Mouse (Mus musculus): ENCODE measurements around the gene Bmp2k.

Gene Bmp2k

DNA sequence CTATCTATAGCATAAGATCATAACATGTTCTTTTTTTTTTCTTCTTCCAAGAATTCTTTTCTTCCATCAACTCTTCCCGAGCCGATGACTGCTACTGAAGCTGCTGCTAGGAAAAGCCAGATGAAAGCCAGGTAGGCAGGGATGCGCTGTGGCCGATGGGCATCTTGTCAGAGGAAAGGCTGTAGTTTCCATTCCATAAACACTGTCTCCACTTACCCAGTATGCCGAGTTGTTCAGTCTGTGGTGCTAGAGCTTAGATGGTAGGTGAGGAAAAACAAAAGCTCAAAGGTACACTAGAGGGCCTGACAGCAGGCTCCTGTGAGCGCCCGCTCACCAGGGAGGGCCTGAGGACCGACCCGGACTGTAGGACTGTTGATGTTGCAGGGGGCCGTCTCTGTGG, 57.3 kb downstream of the Bmp2k start:
- DNase-seq (ENCODE audit: low read depth, low spot score), result no peak

DNA sequence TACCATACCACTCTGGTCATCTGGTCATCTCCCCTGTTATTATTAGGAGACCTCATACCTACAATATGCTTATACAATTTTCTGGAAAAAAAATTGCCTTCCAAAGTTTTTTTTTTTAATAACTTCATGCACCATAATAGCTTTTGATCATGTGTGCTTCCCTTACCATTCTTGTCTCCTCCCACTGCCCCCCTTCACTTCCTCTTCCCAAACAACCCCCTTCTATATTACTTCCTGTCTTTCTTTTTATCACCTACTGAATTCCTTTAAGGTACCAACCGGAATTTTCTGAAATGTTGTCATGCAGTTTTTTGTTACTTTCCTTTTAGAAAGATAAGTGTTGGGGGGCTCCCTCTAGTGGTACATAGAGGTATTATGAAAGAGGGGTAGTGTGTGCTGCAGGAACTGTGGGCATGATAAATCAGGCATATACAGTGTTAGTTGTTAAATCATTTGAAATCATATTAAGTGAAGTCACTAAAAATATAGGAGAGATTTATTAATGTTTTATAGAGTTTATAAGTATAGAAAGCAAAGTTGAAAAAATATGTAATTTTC, 58.1 kb downstream of the Bmp2k start:
- peak; percentile 73 for DNase-seq (ENCODE audit: low read depth, low spot score)

DNA sequence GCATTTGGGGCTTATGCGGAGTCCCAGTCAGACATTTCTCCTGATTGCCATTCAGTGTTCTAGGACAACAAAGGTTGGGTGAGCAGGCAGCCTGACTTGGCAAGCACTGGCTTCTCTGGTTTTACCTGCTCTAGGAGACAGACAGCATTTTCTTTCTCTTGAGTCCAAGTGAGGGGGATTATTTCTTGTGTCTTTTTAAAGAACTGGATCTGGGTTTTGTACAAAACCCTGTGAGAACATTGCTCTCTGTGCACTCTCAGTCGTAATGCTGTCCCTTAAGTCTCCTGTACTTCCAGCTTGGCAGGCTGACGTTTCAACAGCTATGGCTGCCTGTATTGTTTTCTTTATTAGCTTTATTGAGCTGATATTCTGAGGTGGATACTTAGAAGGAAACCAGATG, 58.9 kb downstream of the Bmp2k start:
- DNase-seq (ENCODE audit: low read depth, low spot score), result no peak

DNA sequence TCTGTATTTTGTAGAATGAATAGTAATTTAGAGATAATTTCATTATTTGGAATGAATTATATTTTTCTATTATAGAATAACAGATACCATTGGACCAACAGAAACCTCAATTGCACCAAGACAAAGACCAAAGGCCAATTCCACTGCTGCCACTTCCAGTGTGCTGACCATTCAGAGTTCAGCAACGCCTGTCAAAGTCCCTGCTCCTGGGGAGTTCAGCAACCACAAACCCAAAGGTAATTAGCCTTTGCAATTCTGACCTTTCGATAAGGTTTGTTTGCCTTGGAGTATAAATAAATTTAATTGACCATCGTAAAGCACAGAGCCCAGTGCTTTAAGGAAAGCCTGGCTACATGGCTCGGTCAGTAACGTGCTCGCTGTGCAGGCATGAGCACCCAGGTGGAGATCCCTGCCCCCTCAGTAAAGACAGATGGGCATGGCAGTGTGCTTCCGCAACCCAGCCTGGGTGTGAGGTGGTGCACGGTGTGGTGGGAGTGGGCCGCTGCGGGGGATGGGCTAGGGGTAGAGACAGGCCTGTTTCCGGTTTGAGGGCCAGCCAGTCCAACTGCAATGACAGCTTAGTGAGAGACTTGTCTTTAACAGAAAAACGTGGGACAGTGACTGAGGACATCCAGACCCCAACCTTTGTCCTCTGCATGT, 59.4 kb downstream of the Bmp2k start:
- no peak for DNase-seq (ENCODE audit: low read depth, low spot score)

DNA sequence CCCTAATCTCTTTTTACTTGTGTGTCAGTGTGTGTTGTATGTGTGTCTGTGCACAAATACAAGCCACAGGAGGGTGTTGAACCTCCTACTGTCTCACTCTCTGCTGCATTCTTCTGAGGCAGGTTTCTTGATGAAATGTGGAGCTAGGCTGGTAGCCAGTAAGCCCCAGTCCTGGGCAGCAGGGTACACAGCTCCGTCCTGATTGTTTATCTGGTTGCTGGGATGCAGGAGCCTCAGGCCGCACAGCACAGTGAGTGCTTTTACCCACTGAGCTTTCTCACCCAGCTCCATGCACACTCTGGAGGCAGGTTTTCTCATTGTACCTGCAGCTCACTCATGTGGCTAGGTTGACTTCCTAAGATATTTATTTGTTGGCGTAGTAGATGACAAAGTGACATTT, 63.4 kb downstream of the Bmp2k start:
- no peak for DNase-seq (ENCODE audit: low read depth, low spot score)

DNA sequence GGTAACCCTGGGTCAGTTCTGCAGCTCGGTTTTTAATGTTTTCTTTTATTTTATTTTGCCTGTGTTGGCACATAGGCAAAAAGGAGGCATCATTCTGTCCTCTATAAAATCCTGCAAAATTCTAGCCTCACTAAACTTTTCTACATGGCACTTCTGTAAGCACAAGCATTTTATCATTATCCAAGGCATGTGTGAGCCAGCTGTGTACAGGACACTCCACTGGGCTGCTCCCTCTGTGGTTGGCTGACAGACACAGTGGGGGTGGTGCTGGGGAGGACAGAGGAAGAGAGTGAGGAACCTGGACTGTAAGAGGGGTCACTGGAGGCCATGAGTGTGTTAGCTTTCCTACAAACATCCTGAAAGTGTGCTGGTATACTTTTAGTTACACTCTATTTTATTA, 64.6 kb downstream of the Bmp2k start:
- no peak for DNase-seq (ENCODE audit: low read depth, low spot score)

DNA sequence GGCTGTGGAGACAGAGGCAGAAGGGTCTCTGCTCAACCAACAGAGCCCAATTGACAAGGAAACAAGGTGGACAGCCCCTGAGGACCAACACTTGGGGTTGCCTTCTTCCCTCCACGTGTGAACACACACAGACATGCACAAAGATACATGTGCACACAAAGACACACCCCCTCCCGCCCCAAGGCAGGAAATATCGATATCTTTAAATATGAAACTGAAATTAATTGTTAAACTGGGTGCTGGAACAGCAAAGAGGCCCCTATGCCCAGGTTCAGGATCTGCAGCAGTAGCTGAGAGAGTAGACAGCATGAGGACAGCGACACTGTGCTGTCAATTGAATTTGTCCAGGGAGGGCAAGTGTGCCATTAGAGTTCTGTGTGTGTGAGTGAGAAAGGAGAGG, 68.3 kb downstream of the Bmp2k start:
- no peak for DNase-seq (ENCODE audit: low read depth, low spot score)

DNA sequence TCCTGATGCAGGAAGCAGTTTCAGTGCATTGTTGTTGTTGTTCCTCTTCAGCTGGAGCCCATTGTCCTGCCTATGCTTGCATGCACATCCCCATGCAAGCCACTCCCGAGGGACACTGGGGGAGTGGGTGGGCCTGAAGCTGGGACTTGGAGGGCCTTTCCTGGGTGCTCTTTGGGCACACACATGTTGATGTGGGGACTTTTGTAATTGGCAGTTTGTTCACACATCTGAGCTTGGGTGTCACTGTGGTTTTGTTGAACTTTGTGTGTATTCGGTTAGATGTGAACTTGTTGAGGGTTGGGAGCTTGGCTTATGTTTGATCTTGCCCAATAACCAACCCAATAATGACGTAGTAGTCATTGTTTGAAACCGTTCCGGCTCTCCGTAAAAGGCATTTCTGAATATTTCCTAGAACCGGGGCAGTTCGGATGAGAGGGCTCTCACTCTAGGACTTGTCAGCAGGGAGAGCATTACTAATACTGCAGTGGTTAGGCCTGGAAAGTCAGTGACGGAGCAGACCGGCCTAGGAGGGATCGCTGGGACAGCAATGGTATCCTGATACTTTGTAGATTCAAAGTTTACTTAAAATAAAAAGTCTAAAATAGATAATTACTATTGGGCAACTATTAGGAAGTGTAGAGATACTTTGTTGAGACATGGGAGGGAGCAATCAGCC, 78.1 kb downstream of the Bmp2k start:
- DNase-seq (ENCODE audit: low read depth, low spot score), result no peak

DNA sequence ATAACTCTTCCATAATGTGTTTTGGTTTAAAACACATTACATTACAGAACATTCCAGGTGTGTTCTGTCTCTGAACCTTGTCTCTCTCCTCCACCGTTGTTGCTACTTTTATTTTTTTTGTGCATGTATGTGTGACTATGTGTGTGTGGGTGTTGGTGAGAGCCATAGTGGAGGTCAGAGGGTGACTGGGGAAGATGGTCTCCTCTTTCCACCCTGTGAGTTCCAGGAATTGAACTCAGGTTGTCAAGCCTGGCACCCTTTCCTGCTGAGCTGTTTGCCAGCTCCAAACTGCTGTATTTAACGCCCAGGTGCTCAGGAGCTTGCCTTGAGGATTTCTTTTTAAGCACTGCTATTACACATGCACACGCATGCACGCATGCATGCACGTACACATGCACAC, 78.7 kb downstream of the Bmp2k start:
- no peak for DNase-seq (ENCODE audit: low read depth, low spot score)

DNA sequence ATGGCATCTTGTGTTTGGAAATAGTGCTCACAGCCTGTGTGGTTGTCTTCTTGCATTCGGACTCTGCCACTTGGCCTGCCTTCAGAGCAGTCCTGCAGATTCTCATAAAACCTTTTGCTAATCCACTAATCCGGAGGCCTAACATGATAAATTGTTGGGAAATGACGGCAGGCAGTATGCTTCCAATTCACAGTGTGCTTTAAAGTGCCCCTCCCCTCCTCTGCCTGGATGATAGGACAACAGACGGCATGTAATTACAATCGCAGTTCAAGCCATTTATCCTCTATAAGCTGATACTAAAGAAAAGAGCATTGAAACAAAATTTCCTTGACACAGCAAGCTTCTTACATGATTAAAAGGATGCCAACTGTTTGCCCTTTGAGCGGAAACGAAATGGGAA, 80.2 kb downstream of the Bmp2k start:
- DNase-seq (ENCODE audit: low read depth, low spot score), result no peak

DNA sequence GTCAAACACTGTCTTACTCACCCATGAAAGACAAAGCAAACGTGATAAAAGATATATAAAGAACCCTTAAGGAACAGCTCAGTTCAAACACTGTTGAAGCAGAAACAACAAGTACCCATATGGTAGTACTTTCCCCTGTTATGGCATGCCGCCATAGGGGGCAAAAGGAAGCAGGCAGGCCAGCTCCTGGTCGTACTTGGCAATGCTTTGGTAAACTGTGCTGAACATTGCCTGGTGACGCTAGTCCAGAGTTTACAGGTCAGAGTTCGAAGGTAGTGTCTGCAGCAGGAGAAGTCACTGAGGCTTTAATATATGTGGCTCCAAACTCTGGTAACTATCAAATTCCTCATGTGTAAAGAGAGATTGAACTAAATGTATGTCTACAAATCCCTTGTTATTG, 81.2 kb downstream of the Bmp2k start:
- DNase-seq (ENCODE audit: low read depth, low spot score), result no peak

DNA sequence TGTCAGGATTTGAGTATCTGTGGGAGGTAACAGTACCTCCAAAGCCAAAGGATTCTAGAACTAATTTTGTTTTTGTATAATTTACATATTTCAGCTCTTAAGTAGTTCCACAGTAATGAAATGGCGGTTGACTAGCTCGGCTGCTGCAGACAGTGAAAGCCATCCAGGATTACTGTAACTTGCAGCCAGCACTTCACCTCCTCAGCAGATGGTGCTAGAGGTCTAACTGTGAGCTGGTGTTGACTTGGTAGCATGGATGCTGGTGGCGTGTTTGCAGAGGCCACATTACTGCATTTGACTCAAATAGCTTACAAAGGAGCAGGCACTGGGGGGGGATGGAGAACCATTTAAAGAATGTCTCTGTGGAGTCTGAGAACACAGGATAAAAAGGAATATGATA, 84.0 kb downstream of the Bmp2k start:
- DNase-seq (ENCODE audit: low read depth, low spot score), result peak; percentile 87

DNA sequence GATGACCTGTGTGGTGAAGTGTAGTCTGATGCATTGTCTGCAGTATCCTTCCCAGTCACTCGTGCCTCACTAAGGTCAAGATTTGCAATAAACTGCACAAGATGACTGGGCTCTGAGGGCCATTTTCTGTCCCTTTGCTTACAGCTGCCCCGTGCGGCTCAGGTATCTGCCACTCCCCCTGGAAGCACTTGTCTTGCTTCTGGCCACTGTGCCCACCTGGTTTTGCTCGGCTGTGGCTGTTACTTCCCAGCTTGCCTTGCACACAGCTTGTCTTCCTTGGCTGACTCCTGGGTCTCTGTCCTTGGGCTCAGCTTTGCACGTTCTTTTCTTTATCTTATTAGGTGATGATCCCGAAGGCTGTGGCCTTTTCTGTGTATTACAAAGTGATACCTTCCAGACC, 86.2 kb downstream of the Bmp2k start:
- DNase-seq (ENCODE audit: low read depth, low spot score), result no peak

DNA sequence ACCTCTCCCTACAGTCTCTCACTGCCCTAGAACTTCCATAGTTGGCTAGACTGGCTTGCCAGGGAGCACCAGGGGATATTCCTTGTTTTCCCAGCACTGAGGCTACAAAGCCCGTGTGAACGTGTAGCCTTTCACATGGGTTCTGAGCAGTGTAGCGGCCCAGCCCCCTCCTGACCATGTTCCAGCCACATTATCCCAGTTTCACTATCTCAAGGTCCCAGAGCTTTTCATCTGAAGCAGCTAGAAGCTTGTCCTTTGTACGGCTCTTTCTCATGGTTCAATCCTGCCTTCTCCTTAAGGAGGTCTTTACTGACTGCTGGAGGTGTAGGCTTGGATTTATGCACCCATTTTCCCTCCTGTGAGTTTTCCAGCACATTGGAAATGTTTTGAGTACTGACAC, 87.1 kb downstream of the Bmp2k start:
- DNase-seq (ENCODE audit: low read depth, low spot score), result no peak

DNA sequence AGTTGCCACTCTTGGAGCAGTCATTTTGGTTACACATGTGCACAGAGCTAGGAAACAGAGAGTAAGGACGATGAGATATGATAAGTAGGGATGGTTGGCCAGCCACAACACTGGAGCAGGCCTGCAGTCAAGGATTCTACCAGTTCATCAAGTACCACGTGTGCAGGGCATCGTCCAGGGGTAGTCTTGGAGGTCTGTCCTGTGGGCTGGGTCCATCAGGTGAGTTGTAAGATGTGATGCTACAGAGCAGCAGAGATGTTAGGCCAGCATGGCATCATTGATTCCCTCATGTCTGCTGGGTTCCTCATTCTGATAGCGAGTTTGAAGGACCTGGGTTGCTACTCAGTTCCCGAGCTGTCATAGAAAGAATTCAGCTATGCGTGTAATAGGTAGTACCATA, 87.6 kb downstream of the Bmp2k start:
- DNase-seq (ENCODE audit: low read depth, low spot score), result no peak

DNA sequence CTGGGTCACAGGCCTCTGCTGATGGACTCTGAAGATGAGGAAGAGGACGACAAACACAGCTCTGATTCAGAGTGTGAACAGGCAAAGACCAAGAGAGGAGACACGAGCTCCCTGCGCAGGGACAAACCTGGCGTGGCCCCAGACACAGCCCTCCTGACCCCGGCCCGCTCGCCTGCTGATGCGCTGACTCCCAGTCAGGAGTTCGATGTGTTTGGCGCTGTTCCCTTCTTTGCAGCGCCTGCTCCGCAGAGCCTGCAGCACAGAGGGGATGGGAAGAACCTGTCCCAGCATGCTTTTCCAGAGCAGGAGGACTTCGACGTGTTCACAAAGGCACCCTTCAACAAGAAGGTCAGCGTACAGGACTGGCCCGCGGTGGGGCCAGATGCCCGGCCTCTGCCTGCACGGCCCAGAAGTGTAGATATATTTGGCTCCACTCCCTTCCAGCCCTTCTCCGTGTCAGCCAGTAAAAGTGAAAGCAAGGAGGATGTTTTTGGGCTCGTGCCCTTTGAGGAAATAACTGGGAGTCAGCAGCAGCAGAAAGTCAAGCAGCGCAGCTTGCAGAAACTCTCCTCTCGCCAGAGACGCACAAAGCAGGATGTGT, 89.6 kb downstream of the Bmp2k start:
- DNase-seq (ENCODE audit: low read depth, low spot score), result no peak

DNA sequence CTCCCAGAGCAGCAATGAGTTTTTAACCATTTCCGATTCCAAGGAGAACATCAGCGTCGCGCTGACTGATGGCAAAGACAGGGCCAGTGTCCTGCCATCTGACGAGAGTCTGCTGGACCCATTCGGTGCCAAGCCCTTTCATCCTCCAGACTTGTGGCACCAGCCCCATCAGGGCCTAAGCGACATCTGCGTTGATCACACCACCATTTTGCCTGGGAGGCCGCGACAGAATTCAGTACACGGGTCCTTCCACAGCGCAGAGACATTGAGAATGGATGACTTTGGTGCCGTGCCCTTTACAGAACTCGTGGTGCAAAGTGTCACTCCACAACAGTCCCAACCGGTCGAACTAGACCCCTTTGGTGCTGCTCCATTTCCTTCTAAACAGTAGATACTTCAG, 90.3 kb downstream of the Bmp2k start:
- DNase-seq (ENCODE audit: low read depth, low spot score), result no peak

DNA sequence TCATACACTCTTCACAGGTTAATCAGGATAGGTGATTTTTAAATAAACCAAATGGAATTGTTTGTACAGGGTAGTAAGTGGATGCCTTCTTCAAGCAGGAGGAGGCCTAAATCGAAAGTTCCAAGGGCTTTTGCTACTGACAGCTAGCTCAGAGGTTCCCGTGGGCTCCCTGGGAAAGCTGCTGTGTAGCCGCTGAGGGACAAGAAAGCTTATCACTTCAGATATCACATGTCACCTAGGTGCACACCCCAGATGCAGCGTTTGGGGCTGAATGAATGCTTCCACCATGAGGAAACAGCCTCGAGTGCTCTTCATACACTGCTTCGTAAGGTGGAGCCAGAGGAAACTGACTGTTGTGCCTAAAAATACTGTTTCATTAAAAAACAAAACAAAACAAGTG, 90.7 kb downstream of the Bmp2k start:
- no peak for DNase-seq (ENCODE audit: low read depth, low spot score)

DNA sequence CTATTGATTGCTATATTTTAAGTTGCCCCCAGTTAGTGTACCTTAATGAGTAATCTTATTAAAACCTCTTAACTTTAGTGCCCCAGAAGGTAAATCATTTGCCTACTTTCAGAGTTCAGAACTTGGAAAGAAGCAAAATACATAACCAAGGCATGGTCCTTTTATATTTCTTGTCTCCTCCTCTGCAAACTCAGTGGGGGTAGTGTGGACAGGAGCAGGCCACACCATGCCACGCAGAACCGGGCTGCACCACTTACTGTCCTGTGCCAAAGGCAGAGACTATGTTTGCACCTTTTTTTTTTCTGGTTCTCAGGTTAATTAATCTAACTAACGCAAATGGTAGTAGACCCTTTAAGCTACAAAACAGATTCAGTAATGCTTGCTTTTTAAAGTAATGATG, 91.9 kb downstream of the Bmp2k start:
- DNase-seq (ENCODE audit: low read depth, low spot score), result no peak

DNA sequence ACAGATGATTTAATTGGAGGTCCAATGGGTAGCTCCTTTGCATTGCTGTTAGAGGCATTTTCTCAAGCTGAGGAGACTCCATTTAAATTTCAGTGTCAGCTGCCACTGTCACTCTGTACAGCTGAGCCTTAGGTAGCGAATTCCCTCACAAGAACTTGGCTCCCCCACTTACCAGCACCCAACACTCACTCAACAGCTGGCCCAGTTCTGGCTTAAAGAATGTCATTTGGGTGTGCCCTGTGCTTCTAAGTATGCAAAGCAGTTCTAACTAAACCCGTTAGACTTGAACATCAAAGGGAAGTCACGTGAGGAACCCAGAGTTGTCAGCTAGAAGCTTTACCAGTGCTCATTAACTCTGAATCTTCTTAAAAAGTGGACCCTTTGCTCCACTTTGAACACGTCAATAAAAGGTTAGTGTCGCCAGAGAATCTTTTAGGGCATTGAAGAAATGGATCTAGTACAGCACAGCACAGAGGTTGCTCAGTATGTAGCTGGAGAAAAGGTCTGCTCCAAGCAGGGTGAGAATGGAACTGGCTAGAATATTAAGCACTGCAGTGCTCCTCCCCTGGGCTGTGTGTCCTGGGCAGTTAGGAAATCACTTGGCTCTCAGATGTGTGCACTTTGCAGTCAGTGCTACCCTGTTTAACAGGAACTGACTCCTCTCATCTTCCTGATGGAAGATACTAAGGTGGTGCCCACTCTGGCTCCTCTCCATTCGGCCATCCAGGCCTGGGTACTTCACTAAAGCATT, 92.7 kb downstream of the Bmp2k start:
- DNase-seq (ENCODE audit: low read depth, low spot score), result no peak

DNA sequence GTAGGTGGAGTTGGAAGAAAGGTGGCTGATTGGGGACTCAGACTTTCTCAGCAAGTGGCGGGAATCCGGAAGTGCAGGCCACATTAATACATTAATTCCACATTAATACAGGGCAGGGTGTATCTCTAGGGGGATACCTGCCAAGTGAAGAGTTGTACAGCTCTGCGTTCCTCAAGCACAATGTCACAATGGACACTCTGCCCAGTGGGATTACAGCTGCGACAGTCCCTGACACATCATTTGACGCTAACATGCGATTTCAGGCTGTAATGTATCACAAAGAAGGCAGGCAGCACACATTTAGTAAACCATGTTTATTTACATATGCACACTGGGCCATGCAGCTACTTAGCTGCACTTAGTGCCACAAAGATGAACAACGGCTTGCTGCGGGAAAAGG, 95.5 kb downstream of the Bmp2k start:
- no peak for DNase-seq (ENCODE audit: low read depth, low spot score)

DNA sequence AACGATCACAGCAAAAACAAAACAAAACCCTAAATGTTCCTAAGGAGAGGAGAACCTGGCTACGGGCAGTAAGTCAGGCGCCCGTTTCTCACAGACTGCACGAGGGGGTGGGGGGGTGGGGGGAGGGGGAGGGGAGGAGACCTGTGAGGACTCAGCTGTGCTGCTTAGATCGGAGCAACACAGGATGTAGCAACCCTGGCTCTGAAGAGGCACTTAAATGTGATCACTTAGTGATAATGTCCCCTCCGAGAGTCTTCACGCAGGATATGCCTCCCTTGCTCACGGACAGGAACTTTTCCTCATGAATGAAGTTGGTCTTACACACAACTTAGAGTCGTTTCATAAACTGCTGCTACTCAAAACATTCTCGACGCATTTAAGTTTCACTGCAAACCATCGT, 97.8 kb downstream of the Bmp2k start:
- no peak for DNase-seq (ENCODE audit: low read depth, low spot score)
